Comparison of ENCODE assay signal across 13 mouse cellular contexts in the genomic region with DNA sequence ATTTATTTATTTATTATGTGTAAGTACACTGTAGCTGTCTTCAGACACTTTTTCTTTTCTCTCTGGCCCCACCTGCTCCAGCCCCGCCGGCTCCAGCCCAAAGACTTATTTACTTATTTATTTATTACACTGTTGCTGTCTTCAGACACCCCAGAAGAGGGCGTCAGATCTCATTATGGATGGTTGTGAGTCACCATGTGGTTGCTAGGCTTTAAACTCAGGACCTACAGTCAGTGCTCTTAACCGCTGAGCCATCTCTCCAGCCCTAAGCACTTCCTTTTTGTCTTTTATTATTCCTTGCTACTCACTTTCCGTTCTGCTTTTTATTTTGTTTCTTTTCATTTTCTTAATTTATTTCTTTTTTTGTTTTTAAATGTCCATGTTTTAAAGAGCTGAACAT. TPM values are rescaled to one million over a fixed set of nuclear protein-coding genes. Genes with fewer than 3 reads are reported as not detected.
"Had no signal": no experiment of that assay in that cellular context is flagged by ENCODE, and none has a peak within 500 bp of the region (broad histone marks: within the 10 kb centered on the region; RNA-seq: fewer than 3 reads in every experiment).

No protein-coding gene starts in this region.

- H3K9ac ChIP-seq: limb, embryonic 13.5 days; liver, embryonic 14.5 days; midbrain, embryonic 13.5 days; neural tube, embryonic 12.5 days had no signal

- ATAC-seq: midbrain, embryonic 13.5 days had no signal

- H3K4me3 ChIP-seq: limb, embryonic 13.5 days; midbrain, embryonic 13.5 days; neural tube, embryonic 12.5 days had no signal

- H3K4me2 ChIP-seq: limb, embryonic 13.5 days; midbrain, embryonic 13.5 days; neural tube, embryonic 12.5 days had no signal

- H3K4me1 ChIP-seq: limb, embryonic 13.5 days; midbrain, embryonic 13.5 days; neural tube, embryonic 12.5 days had no signal

- H3K36me3 ChIP-seq: limb, embryonic 13.5 days; midbrain, embryonic 13.5 days; neural tube, embryonic 12.5 days had no signal

- DNase-seq: kidney, adult 2 months; kidney, postnatal 36 days; left cerebral cortex, postnatal 4 days; lung, adult 18-20 months; retina, postnatal 1 day; right cerebral cortex, postnatal 14 days; thymus, adult 18-20 months; thymus, postnatal 25 days had no signal

- H3K9me3 ChIP-seq: limb, embryonic 13.5 days; midbrain, embryonic 13.5 days; neural tube, embryonic 12.5 days had no signal

- H3K27ac ChIP-seq: limb, embryonic 13.5 days; liver, embryonic 14.5 days; midbrain, embryonic 13.5 days; neural tube, embryonic 12.5 days had no signal

- H3K27me3 ChIP-seq: midbrain, embryonic 13.5 days; neural tube, embryonic 12.5 days had no signal

RNA-seq across cellular contexts. Expression of gene Hebp2, which starts 15.6 kb away (rescaled TPM):
- total RNA-seq: neutrophil, adult 5-6 weeks had no signal
